In the genomic region with DNA sequence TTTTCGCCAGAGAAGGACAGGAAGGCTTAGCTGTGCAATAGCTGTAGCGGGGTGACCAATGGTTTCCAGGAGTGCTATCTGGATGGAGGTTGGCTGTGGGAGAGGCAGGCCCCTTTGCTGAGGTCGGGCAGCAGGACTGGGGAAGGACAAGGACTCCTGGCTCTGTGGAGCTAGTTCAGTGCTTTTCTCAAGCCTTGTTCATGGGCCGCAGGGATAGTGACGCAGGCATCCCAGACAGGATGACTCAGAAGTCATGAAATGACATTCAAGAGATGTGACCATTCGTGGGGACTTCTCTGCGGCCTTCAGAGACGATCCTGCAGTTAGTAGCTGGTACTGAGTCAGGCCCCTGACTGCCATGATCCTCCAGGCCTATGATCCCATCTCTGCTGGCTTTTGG, we compare ENCODE assay signal across 21 mouse cellular contexts. TPM values are rescaled to one million over a fixed set of nuclear protein-coding genes. Genes with fewer than 3 reads are reported as not detected.
A peak's percentile ranks its signal among the peaks of the same experiment; 100 is the strongest.
DNase-seq lines count a peak whose midpoint lies in the region; ATAC-seq lines count a peak whose summit lies in the region.
"Had no signal": no experiment of that assay in that cellular context is flagged by ENCODE, and none has a peak within 500 bp of the region (broad histone marks: within the 10 kb centered on the region; RNA-seq: fewer than 3 reads in every experiment).

No protein-coding gene starts in this region.

- H3K9me3 ChIP-seq in forebrain, embryonic 15.5 days, result no peaks in the 10 kb centered on the region
- no peaks in the 10 kb centered on the region for H3K9me3 ChIP-seq in forebrain, embryonic 10.5 days
- H3K9me3 ChIP-seq in hindbrain, embryonic 13.5 days, result no peaks in the 10 kb centered on the region
- H3K9me3 ChIP-seq in hindbrain, embryonic 16.5 days (ENCODE audit: control insufficient read depth, low read length), result no peaks in the 10 kb centered on the region
- H3K9me3 ChIP-seq: embryonic facial prominence, embryonic 12.5 days; forebrain, embryonic 13.5 days; G1E; hindbrain, embryonic 15.5 days had no signal

- no peak overlapping the region for H3K4me2 ChIP-seq in forebrain, embryonic 15.5 days (replicated peaks)
- no peak overlapping the region for H3K4me2 ChIP-seq in hindbrain, embryonic 13.5 days
- no peak overlapping the region for H3K4me2 ChIP-seq in hindbrain, embryonic 16.5 days (ENCODE audit: low read length)
- H3K4me2 ChIP-seq: embryonic facial prominence, embryonic 12.5 days; forebrain, embryonic 13.5 days; hindbrain, embryonic 15.5 days had no signal

- H3K36me3 ChIP-seq in forebrain, embryonic 15.5 days, result no peaks in the 10 kb centered on the region
- no peaks in the 10 kb centered on the region for H3K36me3 ChIP-seq in forebrain, embryonic 10.5 days (replicated peaks)
- 0 out of 2 replicates have a peak, but pooled peaks cover 3% of the 10 kb centered on the region for H3K36me3 ChIP-seq in hindbrain, embryonic 13.5 days
- H3K36me3 ChIP-seq in hindbrain, embryonic 16.5 days (ENCODE audit: control insufficient read depth, insufficient read depth, low read length), result 0 out of 2 replicates have a peak, but pooled peaks cover 2% of the 10 kb centered on the region
- H3K36me3 ChIP-seq: embryonic facial prominence, embryonic 12.5 days; G1E had no signal

- peak overlapping the region; percentile 60; the same call in 1 of the 2 replicates for H3K27ac ChIP-seq in forebrain, embryonic 15.5 days (replicated peaks)
- H3K27ac ChIP-seq in forebrain, embryonic 10.5 days, result no peak overlapping the region
- H3K27ac ChIP-seq in hindbrain, embryonic 13.5 days, result 0 out of 2 replicates have a peak overlapping the region, but pooled peaks have one; percentile 55
- no peak overlapping the region for H3K27ac ChIP-seq in hindbrain, embryonic 16.5 days (ENCODE audit: low read depth, low read length)
- H3K27ac ChIP-seq: embryonic facial prominence, embryonic 12.5 days had no signal

- no peak overlapping the region for H3K9ac ChIP-seq in forebrain, embryonic 15.5 days (replicated peaks)
- no peak overlapping the region for H3K9ac ChIP-seq in hindbrain, embryonic 13.5 days
- no peak overlapping the region for H3K9ac ChIP-seq in hindbrain, embryonic 16.5 days (ENCODE audit: low read depth, low read length)
- H3K9ac ChIP-seq: embryonic facial prominence, embryonic 12.5 days; hindbrain, embryonic 15.5 days had no signal

- no peak for DNase-seq in forebrain, embryonic 10.5 days (ENCODE audit: extremely low spot score, low spot score)
- peak; percentile 73 for DNase-seq in adrenal gland, postnatal 14 days
- no peak for DNase-seq in cerebellum, adult 8-10 months
- no peak for DNase-seq in frontal cortex, postnatal 14 days (ENCODE audit: low spot score in 2 of 2)
- DNase-seq: cerebellum, adult 11 months; cerebellum, adult 9-10 months; cerebellum, postnatal 25 days; heart, postnatal 10 days; heart, postnatal 4 days; kidney, adult 8-10 months had no signal

- no peak for ATAC-seq in forebrain, embryonic 15.5 days (replicated peaks)
- no peak for ATAC-seq in hindbrain, embryonic 13.5 days (ENCODE audit: low FRiP score)
- no peak for ATAC-seq in hindbrain, embryonic 16.5 days
- ATAC-seq: CD4-positive, CD25-positive, alpha-beta regulatory T cell, adult 4 months; inflammation-experienced regulatory T-cells, adult 6 months; intestine, postnatal 0 days had no signal

- no peaks in the 10 kb centered on the region for H3K27me3 ChIP-seq in forebrain, embryonic 15.5 days
- no peaks in the 10 kb centered on the region for H3K27me3 ChIP-seq in forebrain, embryonic 10.5 days (ENCODE audit: poor library complexity, severe bottlenecking)
- H3K27me3 ChIP-seq in hindbrain, embryonic 13.5 days, result no peaks in the 10 kb centered on the region
- no peaks in the 10 kb centered on the region for H3K27me3 ChIP-seq in hindbrain, embryonic 16.5 days (replicated peaks; ENCODE audit: control insufficient read depth, insufficient read depth, low read length)
- H3K27me3 ChIP-seq: embryonic facial prominence, embryonic 12.5 days; forebrain, embryonic 13.5 days; hindbrain, embryonic 15.5 days had no signal

- H3K4me1 ChIP-seq in forebrain, embryonic 15.5 days, result peaks cover 11% of the 10 kb centered on the region
- 0 out of 2 replicates have a peak, but pooled peaks cover 8% of the 10 kb centered on the region for H3K4me1 ChIP-seq in forebrain, embryonic 10.5 days
- peaks cover 19% of the 10 kb centered on the region for H3K4me1 ChIP-seq in hindbrain, embryonic 13.5 days (replicated peaks)
- peaks cover 3% of the 10 kb centered on the region; the same call in 1 of the 2 replicates for H3K4me1 ChIP-seq in hindbrain, embryonic 16.5 days (ENCODE audit: control insufficient read depth, insufficient read depth, low read depth, low read length)
- H3K4me1 ChIP-seq: embryonic facial prominence, embryonic 12.5 days had no signal

- 89% methylated on average over 8 of the region's 8 CpGs for WGBS in forebrain, embryonic 15.5 days
- WGBS in forebrain, embryonic 10.5 days, result 92% methylated on average over 8 of the region's 8 CpGs
- 89% methylated on average over 8 of the region's 8 CpGs for WGBS in hindbrain, embryonic 13.5 days
- 89% methylated on average over 8 of the region's 8 CpGs for WGBS in hindbrain, embryonic 16.5 days

- H3K4me3 ChIP-seq in forebrain, embryonic 15.5 days, result no peak overlapping the region
- no peak overlapping the region for H3K4me3 ChIP-seq in forebrain, embryonic 10.5 days
- H3K4me3 ChIP-seq in hindbrain, embryonic 13.5 days, result no peak overlapping the region
- no peak overlapping the region for H3K4me3 ChIP-seq in hindbrain, embryonic 16.5 days (ENCODE audit: low read length)
- H3K4me3 ChIP-seq: embryonic facial prominence, embryonic 12.5 days; forebrain, embryonic 13.5 days; hindbrain, embryonic 15.5 days had no signal

RNA-seq across cellular contexts. Expression of a gene that starts 13.7 kb away (rescaled TPM):
- 7.2 and 7.9 TPM in 2 replicates for polyA plus RNA-seq in forebrain, embryonic 15.5 days (2015; fragmentation: Nextera tagmentation; extraction: Ambion mirVana)
- polyA plus RNA-seq in forebrain, embryonic 10.5 days (2016; fragmentation: Nextera tagmentation; extraction: Ambion mirVana), result 0.12 and 0.38 TPM in 2 replicates
- polyA plus RNA-seq in hindbrain, embryonic 13.5 days (2015; fragmentation: Nextera tagmentation; extraction: Ambion mirVana), result 3.9 and 4.9 TPM in 2 replicates
- polyA plus RNA-seq in hindbrain, embryonic 16.5 days (2015; fragmentation: Nextera tagmentation; extraction: Ambion mirVana), result 12.0 and 12.5 TPM in 2 replicates
- total RNA-seq in adrenal gland, postnatal 14 days (2021), result 10.7 and 12.4 TPM in 2 replicates
- total RNA-seq: G1E; granulocyte monocyte progenitor cell, adult 5-6 weeks had no signal
- polyA plus RNA-seq: CD4-positive, CD25-positive, alpha-beta regulatory T cell, adult 4 months; G1E had no signal

RNA-seq across cellular contexts. Expression of a gene that starts 29.0 kb away (rescaled TPM):
- 0.69 and 0.75 TPM in 2 replicates for polyA plus RNA-seq in forebrain, embryonic 15.5 days (2015; fragmentation: Nextera tagmentation; extraction: Ambion mirVana)
- 0.12 and 0.79 TPM in 2 replicates for polyA plus RNA-seq in forebrain, embryonic 10.5 days (2016; fragmentation: Nextera tagmentation; extraction: Ambion mirVana)
- 0.47 TPM in 2 replicates for polyA plus RNA-seq in hindbrain, embryonic 13.5 days (2015; fragmentation: Nextera tagmentation; extraction: Ambion mirVana)
- polyA plus RNA-seq in hindbrain, embryonic 16.5 days (2015; fragmentation: Nextera tagmentation; extraction: Ambion mirVana), result 0.35 and 0.45 TPM in 2 replicates
- 3.7 and 36.1 TPM in 2 replicates for total RNA-seq in adrenal gland, postnatal 14 days (2021)
- polyA plus RNA-seq: G1E had no signal

RNA-seq across cellular contexts. Expression of a gene that starts 35.3 kb away (rescaled TPM):
- polyA plus RNA-seq in forebrain, embryonic 15.5 days (2015; fragmentation: Nextera tagmentation; extraction: Ambion mirVana), result 146 and 152 TPM in 2 replicates
- polyA plus RNA-seq in forebrain, embryonic 10.5 days (2016; fragmentation: Nextera tagmentation; extraction: Ambion mirVana), result 73.0 and 75.0 TPM in 2 replicates
- 120 and 126 TPM in 2 replicates for polyA plus RNA-seq in hindbrain, embryonic 13.5 days (2015; fragmentation: Nextera tagmentation; extraction: Ambion mirVana)
- polyA plus RNA-seq in hindbrain, embryonic 16.5 days (2015; fragmentation: Nextera tagmentation; extraction: Ambion mirVana), result 153 and 186 TPM in 2 replicates
- total RNA-seq in adrenal gland, postnatal 14 days (2021), result 80.8 and 88.8 TPM in 2 replicates

Comparison
In these comparisons a context has a peak if more than half of its experiments do, and no peak if none do; other contexts are left out.
1. H3K27ac ChIP-seq: peak in forebrain, embryonic 15.5 days (single experiment) and hindbrain, embryonic 13.5 days (single experiment); none in forebrain, embryonic 10.5 days (single experiment) and hindbrain, embryonic 16.5 days (single experiment).